Mouse (Mus musculus) heart, adult 11 months (tissue): ENCODE results near the gene Cbr2.
A peak's percentile ranks its signal among the peaks of the same experiment; 100 is the strongest.

ENCODE experiments used
- DNase-seq: peaks from one replicate; pipeline ENCODE4 v3.0.0; 2022

Gene Cbr2

DNA sequence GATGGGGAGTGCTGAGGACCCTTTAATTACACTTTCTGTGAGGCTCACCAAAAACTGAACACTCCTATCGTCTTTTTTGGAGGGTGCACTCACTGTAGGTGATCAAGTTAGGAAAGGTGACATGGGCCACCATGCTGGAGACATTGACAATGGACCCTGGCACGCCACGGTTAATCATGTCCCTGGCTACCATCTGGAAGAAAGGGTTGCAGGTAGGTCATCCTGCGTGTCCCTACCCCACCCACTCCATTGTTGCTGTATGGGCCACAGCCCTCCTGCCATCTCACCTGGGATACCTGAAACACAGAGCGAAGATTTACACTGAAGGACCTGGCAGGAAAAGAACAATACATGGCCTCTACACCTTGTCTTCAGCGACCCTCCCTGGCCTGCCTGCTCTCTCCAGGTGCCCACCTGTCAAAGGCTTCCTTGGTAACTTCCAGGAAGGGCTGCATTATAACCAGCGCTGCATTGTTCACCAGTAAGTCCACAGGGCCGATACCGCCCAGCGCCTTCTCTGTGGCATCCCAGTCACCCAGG lies 1.5 kb downstream of the Cbr2 start:
- DNase-seq: peak; percentile 91

DNA sequence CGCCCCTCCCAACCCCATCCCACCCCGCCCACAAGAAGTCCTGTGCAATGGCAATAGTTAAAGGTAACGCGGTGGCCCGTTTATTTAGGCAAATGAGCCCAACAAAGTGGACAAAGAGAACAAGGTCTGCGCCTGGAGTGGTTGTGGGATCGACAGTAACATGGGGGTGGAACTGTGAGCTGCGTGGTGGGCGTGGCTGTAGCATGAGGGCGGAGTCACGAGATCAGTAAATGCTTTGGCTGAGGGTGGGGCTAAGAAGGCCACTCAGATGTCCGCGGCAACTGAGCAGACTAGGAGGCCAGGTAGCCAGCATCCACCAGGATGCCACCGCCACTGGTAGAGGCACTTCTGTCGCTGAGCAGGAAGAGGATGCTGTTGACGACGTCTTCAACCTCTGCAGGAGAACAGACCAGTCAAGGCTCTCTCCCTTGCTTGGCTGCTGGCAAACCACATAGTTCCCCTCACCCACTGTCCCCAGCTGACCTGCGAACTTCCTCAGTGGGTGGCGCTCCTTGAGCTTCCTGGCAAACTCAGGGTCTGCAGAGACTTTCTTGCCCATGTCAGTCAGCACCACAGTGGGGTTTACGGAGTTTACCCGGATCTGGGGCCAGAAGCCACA lies 2.4 kb downstream of the Cbr2 start:
- peak; percentile 97 for DNase-seq

DNA sequence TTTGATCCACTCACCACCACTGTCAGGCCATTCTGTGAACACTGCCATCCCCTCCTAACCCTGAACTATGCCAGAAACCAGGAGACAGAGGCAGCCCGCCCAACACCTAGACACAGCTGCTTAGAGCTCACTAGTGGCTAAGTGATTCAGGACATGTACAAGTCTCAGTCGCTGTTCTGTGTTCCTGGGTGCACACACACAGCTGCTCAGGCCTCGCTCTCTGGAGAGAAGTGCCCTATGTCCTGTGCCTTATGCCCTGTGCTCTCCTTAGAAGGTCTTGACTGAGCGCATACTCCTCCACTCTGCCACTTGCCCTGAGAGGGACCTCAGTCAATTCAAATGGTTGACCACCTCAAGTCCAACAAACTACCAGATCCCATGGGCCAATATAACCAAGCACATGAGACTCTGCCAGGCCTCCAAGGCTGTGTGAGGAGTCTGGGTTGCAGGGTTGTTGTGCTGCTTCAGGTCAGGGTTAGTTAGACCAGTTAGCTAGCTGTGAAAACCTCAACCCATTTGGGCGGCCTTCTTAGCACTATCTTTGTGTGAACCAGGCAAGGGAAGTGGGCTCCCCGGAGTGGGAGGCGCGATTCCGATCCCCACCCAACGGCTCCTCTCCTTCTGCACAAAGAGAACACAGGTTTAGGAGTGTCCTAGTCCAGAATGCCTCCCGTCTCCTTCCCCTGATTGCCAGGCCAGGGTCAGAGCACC lies 3.2 kb downstream of the Cbr2 start:
- DNase-seq: peak; percentile 91

DNA sequence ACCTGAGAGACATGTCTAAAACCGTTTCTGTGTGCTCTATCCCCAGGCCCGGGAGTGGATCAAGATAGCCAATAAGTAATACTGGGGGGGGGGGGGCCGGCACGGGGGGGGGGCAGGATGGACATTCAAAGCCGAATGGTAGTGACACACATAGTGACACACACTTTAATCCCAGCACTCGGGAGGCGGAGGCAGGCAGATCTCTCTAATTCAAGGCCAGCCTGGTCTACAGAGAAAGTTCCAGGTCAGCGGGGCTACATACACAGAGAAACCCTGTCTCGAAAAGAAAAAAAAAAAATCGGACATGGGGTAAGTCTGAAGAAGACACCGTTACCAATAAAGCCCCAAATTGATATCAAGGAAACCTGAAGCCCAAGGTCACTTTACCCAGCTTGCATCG lies 4.3 kb downstream of the Cbr2 start:
- DNase-seq: no peak

DNA sequence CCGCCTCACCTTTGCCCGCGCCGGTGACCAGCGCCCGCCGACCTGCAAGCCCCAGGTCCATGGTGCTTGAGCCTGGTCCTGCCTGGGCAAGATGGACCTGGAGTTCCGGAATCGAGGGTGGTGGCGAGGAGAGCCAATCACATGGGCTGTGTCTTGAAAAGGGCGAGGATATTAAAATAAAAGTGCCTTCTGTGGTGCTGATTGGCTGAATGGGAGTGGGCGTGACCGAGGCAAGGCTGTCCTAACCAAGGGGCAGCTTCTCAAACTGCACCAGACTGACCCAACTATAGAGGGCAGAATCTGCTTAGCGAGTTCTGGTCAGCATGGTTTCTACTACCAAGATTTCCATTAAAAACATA lies 4.8 kb downstream of the Cbr2 start, which contains the start of gene Dcxr:
Gene Dcxr (minus strand): TSS at position 113 of the 359 bp plus-strand sequence.
- peak; percentile 100 for DNase-seq

DNA sequence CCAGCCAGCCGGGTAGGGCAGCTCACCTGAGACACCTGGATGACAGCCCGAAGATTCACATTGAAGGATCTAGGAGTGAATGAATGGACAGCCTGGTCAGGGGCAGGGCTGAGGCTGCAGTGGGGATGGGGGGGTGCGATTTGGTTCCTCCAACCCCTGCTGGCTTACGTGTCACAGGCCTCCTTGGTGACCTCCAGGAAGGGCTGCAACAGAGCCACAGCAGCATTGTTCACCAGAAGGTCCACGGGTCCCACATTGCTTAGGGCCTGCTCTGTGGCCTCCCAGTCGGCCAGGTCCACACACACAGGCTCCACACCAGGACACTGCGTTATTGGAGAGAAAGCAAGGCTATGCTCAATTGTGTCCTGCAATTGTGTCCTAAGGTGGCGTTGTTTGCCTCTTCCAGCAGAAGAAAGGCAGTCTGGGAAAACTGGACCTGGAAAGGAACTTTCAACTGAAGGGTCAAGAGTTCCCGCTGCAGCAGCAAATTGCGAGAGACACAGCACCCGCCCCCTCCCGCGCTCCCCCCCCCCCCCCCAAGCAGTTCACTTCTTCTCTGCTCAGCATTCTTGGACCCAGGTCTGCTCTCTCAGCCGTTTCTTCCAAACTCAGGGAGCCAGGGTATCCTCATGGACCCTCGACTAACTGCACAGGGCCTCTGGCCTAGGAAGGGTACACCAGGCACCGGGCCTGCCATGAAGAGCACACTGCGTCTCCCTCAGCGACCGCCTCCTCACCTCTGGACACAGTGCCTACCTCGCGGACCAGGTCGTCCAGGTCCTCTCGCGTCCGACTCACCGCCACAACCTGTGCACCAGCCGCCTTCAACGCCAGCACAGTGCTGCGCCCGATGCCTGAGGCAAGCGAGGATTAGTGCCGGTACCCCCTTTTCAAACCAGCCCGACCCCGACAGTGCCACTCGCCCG lies 5.4 kb downstream of the Cbr2 start:
- peak; percentile 92 for DNase-seq

DNA sequence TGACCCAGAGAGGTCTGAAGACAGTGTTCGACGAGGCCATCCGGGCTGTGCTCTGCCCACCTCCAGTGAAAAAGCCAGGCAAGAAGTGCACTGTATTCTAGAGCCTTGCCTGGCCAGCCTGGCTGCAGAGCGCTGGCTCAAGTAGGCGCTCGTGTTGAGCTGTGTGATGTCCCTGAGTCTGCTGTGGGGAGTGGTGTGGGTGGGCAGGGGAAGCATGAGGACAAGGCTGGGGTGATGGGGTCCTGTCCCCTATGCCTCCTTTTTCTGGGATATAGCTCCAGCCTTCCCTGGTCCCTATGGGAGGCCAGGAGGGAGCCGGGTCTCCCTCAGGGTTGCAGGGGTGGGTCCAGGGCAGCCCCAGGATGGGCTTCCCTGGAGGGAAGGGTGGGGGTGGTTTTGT lies 8.4 kb downstream of the Cbr2 start:
- DNase-seq: peak; percentile 91

DNA sequence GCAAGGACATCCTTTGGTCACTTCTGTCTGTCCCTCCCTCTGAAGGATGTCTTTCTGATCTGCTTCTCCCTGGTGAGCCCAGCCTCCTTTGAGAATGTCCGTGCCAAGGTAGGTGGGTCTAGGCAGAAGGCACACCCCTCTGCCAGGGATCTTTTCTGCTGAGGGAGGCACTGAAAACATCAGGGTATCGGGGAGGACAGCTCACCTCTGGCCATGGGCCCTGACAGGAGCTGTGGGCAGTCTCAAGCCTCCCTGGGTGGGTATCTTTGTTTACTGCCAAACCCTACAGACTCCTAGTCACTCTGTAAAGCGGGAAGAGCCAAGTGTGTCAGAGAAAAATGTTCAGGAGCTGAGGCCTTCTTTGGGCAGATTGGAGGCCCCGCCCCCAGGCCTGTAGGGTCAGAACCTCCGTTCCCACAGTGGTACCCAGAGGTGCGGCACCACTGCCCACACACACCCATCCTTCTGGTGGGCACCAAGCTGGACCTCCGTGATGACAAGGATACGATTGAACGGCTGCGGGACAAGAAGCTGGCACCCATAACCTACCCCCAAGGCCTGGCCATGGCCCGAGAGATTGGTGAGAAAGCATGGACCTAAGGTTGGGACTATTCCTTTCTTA lies 9.0 kb downstream of the Cbr2 start:
- DNase-seq: peak; percentile 91

DNA sequence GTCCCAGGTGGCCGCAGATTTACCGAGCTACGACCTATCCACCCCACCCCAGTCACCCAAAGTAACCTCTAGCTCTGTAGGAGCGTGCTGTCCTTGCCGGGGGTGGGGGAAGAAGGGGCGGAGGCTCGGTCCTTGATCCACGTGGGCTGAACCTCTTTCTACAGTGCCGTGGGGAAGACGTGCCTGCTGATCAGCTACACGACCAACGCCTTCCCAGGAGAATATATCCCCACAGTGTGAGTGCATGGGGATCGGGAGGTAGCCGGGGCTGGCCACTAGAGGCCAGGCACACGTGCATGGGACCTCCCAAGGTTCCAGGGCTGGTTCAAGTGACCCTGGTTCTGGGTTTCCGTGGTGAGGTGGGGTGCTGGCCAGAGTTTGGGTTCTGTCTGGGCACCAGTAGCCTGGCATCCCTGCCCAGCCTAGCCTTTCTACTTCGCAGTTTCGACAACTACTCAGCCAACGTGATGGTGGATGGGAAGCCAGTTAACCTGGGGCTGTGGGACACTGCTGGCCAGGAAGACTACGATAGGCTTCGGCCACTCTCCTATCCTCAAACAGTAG lies 9.8 kb downstream of the Cbr2 start:
- peak; percentile 93 for DNase-seq

DNA sequence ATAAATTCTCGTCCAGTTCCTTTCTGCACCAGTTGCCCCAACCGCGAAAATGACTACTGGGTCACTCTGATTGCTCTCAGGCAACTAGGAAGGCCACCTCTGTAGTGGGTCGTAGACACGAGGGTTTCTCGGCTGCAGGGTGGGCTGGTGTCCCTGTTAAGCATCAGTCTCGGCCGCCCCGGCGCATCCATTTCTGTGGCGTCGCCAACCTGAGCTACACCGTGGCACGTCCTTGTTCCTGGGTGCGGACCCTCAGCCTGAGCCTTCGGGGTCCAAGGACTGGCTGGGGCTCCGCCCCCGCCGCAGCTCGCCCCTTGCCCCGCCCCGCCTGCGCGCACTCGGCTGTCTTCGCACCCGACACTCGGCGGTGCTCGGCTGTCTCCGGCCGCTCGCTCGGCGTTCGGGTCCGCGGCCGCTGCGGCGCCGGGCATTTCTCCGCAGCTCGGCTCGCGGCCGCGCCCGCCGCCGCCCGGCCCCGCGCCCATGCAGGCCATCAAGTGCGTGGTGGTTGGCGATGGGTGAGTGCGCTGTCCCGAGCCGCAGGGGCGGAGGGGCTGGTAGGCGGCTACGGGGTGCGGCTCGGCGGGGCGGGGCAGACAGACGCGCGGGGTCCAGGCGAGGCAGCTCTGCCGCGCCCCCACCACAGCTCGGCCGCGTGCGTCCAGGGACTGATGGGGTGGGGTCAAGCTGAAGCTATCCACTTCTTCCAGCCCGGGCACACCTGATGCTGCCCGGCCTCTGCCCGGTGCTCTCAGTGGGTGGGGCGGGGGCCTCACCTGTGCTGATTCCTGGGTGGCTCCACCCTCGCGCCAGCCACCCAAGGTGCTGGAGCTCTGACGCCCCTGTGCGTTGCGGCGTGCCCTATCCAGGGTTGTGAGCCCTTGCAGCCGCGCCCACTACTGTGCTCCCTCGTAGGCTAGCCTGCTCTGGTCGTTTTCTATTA lies 10.5 kb downstream of the Cbr2 start, which contains the start of gene Rac3:
Gene Rac3 (plus strand): TSS at position 347 of the 943 bp plus-strand sequence.
- DNase-seq: peak; percentile 97

DNA sequence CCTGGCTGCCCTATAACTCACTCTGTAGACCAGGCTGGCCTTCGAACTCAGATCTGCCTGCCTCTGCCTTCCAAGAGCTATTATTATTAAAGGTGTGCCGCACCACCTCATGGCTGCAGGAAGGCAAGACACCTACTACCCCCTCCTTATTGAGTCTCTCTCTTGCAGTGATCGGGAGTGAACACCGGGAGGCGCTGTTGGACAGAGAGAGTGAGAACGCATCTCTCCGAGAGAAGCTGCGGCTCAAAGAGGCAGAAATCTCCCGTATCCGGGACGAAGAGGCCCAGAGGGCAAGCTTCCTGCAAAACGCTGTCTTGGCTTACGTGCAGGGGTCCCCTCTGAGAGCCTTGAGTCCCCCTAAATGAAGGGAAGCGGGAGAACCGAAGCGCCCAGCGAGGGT lies 11.5 kb downstream of the Cbr2 start:
- DNase-seq: peak; percentile 97

DNA sequence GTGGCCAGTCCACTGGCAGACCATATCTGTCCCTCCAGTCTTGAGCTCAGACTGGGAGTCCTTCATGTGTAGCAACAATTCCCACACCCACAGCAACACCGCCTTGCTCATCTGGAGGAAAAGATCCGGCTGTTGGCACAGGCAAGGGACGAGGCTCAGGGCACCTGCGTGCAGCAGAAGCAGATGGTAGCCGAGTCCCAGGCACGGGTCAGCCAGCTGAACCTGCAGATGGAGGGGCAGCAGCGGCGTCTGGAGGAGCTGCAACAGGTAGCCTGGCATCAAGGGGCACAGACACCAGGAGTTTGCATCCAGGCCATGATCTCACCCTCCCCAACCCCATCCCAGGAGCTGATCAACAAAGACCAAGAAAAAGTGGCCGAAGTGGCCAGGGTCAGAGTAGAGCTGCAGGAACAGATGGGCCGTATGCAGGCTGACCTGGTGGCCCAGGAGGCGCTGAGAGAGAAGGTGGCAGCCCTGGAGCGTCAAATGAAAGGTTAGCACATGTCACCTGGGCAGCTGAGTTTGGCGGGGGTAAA lies 12.0 kb downstream of the Cbr2 start:
- peak; percentile 94 for DNase-seq

DNA sequence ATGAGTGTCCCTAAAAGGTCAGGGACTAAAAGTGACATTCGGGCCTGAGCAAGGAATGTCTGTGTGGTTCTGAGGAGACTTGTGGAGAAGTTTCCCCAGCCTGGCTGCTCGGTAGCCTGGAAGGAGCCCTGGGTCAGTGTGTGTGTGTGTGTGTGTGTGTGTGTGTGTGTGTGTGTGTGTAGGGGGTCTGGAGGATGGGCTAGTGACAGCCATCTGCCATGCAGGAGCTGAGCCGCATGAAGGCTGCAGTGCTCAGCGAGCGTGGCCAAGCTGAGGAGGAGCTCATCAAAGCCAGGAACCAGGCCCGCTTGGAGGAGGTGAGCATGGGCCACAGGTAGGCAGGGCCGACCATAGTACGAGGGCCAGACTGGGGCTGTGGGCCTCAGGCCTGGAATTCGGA lies 12.7 kb downstream of the Cbr2 start:
- DNase-seq: no peak

DNA sequence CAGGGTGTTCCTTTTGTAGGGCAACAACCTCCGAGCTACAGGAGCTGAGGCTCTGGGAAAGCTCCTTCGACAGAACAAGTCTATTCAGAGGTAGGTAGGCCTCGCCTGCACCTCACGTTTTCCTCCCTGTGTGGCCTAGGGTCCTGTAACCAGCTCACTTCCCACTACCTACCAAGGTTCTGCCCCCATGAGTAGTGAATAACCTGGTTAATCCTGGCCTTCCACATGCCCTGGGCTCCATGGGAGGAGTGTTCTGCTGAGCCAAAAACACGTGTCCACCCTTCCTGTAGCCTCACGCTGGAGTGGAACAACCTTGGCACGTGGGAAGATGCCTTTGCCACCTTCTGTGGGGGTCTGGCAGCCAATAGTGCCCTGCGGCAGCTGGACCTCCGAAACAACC lies 16.8 kb downstream of the Cbr2 start:
- peak; percentile 93 for DNase-seq

DNA sequence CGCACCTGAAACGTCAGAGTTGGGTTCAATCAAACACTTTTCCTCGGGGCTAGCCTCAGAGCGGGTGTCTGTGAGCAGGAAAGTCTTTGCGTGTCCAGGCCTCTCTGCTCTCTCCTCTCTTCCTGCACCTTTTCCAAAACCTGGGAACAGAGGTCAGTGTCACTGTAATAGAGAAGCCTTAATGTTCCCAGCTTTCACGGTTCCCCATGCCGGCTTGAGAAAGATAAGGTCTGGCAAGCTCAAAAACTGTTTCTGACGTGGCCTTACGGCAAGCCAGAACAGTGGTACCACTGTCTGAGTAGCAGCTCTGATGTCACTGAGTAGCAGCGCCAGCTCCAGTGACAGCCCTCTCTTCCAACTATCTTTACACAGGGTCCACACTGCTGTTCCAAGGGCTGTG lies 17.4 kb downstream of the Cbr2 start:
- DNase-seq: no peak

DNA sequence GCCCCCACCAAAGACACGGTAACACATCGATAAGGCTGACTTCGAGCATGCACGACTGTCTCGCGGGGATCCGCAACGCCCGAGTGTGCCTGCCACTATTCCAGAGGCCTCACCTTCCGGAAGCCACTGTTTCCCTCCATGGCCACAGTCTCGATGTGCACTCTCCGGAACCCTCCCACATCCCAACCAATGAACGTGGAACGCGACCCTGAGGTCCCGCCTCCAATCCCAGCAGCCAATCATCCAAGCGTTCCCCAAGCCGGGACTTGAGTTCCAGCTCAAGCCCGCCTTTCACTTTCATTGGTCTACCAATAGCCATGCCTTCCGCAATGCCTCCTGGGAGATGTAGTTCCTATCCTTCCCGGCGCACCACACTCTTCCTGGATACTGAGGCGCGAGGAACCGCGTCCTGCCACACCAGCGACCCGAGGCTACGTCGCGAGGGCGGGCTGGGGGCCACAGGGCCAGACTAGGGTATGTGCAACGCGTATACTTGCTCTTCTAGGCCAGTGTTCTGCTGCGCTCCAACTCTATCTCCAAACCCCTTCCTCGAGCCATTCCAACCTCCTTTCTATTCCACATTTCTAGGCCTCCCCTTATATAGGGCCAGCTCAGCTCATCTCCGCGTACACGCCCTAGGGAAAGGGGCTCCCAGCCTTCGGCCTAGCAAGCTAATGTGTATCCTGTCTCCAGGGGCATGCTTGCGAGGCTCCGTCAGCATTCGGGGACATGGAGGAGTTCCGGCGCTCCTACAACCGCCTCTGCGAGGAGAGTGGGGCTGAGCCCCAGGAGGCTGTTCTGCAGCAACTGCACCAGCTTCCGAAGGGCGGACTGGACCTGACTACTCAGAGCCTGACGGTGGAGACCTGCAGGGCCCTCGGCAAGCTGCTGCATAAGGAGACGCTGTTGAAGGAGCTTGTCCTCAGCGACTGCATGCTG lies 18.1 kb downstream of the Cbr2 start, which contains the start of the genes Cenpx and Lrrc45:
Gene Cenpx (minus strand): TSS at position 159 of the 939 bp plus-strand sequence.
Gene Lrrc45 (plus strand): TSS at position 346 of the 939 bp plus-strand sequence.
- DNase-seq: peak; percentile 100

DNA sequence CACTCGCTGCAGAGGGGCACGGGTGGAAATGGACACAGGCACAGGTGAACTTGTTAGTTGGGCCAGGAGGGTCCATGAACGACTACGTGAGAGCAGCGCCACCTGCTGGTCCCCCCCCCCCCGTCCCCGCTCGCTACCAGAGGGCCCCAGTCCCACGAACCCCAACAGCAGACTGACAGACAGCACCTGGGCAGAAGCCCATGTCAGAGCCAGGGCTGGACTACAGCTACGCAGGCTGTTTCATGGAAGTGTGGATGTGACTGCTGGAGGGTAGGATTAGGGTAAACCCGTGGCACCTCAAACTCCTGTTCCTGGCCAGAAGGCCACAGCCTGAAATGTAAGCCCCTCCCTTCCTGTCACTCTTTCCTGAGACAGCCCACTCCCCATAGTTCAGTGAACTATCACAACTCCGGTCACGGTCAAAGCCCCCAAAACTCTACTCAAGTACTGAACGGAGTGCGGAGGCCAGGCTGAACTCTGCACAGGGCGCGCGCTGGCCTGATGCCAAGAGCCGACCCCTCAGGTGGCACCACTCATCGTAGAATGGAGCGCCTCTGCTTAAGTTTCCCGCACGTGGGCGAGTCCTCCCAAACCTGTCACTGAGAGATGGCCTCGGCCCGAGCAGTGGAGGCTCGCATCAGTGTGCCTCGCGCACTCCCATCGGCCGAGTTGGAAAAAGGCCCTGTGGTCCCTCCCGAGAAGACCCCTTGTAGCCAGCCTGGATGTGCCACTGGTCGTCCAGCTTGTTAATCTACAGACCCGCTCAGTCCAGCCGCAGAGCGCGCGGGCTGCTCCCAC lies 18.9 kb downstream of the Cbr2 start:
- DNase-seq: peak; percentile 96

DNA sequence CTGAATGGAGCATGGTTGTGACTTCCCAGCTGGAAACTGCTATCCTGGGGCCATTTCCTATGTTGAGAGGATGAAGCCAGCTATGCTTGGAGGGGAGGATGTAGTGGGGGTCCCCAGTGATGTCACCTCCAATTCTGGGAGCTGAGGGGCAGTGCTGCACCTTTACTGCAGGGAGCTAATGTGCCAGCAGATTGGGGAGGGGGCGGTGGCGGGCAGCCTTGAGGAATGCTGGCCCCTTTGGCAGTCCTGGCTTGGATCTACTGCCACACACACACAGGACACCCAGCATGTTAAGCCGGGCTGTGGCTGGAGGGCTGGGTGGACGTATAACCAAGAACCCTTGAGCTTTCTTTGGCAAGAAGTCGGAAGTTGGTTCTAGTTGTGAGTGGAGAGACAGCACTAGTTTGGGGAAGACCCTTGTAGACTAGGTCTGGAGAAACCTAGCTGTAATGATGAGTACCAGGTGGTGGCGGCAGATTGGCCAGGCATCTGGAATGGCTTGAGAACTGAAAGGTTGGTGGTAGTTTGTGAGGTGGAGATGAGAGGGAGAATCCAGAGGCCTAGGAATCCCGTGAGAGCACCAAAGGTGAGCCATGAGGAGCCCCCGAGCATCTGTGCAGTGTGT lies 19.8 kb downstream of the Cbr2 start:
- DNase-seq: peak; percentile 93
